Mouse (Mus musculus) MEL (cell line): ENCODE data around the gene Rbpj. TPM values are rescaled to one million over a fixed set of nuclear protein-coding genes. Genes with fewer than 3 reads are reported as not detected.

Experiments
- DNase-seq: peaks from one replicate; pipeline ENCODE4 v3.0.0; 2011; ENCODE audit warnings: low read depth, low spot score
- H3K27ac ChIP-seq: 2 replicates; pipeline ENCODE4 v1.5.1; 2012; ENCODE audit warnings: low read depth, mild to moderate bottlenecking, control low read depth, low read length, moderate library complexity; ENCODE audit not compliant: control insufficient read depth
- H3K27me3 ChIP-seq, 2 experiments: fragments of 150-350 bp in 1 of 2; sonication (generic) in 1 of 2; 2 replicates each; pipeline ENCODE4 v1.6.1; 2012; ENCODE audit warnings: low read length in 2 of 2, mild to moderate bottlenecking in 2 of 2, improper control_type of control experiment in 1 of 2, moderate library complexity in 1 of 2; ENCODE audit not compliant: insufficient read depth in 2 of 2, control insufficient read depth in 1 of 2
- H3K36me3 ChIP-seq, 2 experiments: 2 replicates each; pipeline ENCODE4 v1.6.1; 2012 to 2014; ENCODE audit warnings: low read length in 2 of 2, improper control_type of control experiment in 1 of 2, inconsistent platforms in 1 of 2, mild to moderate bottlenecking in 1 of 2; ENCODE audit not compliant: insufficient read depth in 2 of 2, control insufficient read depth in 1 of 2
- H3K4me1 ChIP-seq, 2 experiments: fragments of 150-350 bp in 1 of 2; sonication (generic) in 1 of 2; 2 replicates each; pipeline ENCODE4 v1.6.1; 2012; ENCODE audit warnings: low read length in 2 of 2, improper control_type of control experiment in 1 of 2, mild to moderate bottlenecking in 1 of 2; ENCODE audit not compliant: insufficient read depth in 2 of 2, control insufficient read depth in 1 of 2
- H3K4me3 ChIP-seq, 2 experiments: fragments of 150-350 bp in 1 of 2; sonication (generic) in 1 of 2; 2 replicates each; pipeline ENCODE4 v1.5.1; 2012; ENCODE audit warnings: low read depth in 2 of 2, low read length in 2 of 2, mild to moderate bottlenecking in 2 of 2, moderate library complexity in 2 of 2, control low read depth in 1 of 2, improper control_type of control experiment in 1 of 2; ENCODE audit not compliant: control insufficient read depth in 1 of 2, insufficient read depth in 1 of 2
- H3K79me2 ChIP-seq: 2 replicates; pipeline ENCODE4 v1.6.1; 2012; ENCODE audit warnings: mild to moderate bottlenecking, low read length, moderate library complexity; ENCODE audit not compliant: control insufficient read depth, poor library complexity, insufficient read depth
- H3K9ac ChIP-seq: 2 replicates; pipeline ENCODE4 v1.6.1; 2012; ENCODE audit warnings: low read depth, mild to moderate bottlenecking, control low read depth, low read length, moderate library complexity; ENCODE audit not compliant: control insufficient read depth, poor library complexity, severe bottlenecking
- H3K9me3 ChIP-seq: fragments of 150-350 bp; sonication (generic); replicated peaks from 2 replicates; pipeline ENCODE4 v1.6.1; 2012; ENCODE audit warnings: mild to moderate bottlenecking, low read length, improper control_type of control experiment, moderate library complexity; ENCODE audit not compliant: insufficient read depth
- CHD1 ChIP-seq: IDR thresholded peaks from 2 replicates; pipeline ENCODE4 v1.6.1; 2012; ENCODE audit warnings: low read depth, mild to moderate bottlenecking, inconsistent platforms, low read length, improper control_type of control experiment
- CTCF ChIP-seq, 3 experiments: IDR thresholded peaks in 2 of 3; conservative IDR thresholded peaks in 1 of 3; 2 replicates each; pipeline ENCODE4 v1.5.1; 2011 to 2012; ENCODE audit warnings: low read length in 3 of 3, low read depth in 2 of 3, mild to moderate bottlenecking in 2 of 3, improper control_type of control experiment in 1 of 3, inconsistent platforms in 1 of 3, mixed read lengths in 1 of 3, moderate library complexity in 1 of 3; ENCODE audit not compliant: control insufficient read depth in 1 of 3, insufficient read depth in 1 of 3, poor library complexity in 1 of 3, severe bottlenecking in 1 of 3
- ETS1 ChIP-seq: IDR thresholded peaks from 2 replicates; pipeline ENCODE4 v1.6.1; 2012; ENCODE audit warnings: low read depth, mild to moderate bottlenecking, inconsistent platforms, low read length, improper control_type of control experiment, moderate library complexity
- HCFC1 ChIP-seq: IDR thresholded peaks from 2 replicates; pipeline ENCODE4 v1.6.1; 2012; ENCODE audit warnings: low read depth, mild to moderate bottlenecking, inconsistent platforms, low read length, improper control_type of control experiment, moderate library complexity
- JUND ChIP-seq: IDR thresholded peaks from 2 replicates; pipeline ENCODE4 v1.6.1; 2011; ENCODE audit warnings: low read depth, mild to moderate bottlenecking, improper control_type of control experiment, low read length
- KAT2A ChIP-seq: conservative IDR thresholded peaks from 2 replicates; pipeline ENCODE4 v1.6.1; 2012; ENCODE audit warnings: low read depth, low read length, improper control_type of control experiment, inconsistent platforms
- MEF2A ChIP-seq: IDR thresholded peaks from 2 replicates; pipeline ENCODE4 v1.6.1; 2014; ENCODE audit warnings: low read depth, mild to moderate bottlenecking, inconsistent platforms, low read length, improper control_type of control experiment; ENCODE audit not compliant: poor library complexity, insufficient replicate concordance, severe bottlenecking; ENCODE audit errors: extremely low read depth
- MYC ChIP-seq: IDR thresholded peaks from 2 replicates; pipeline ENCODE4 v1.6.1; 2011; ENCODE audit warnings: low read depth, mild to moderate bottlenecking, low read length, improper control_type of control experiment, moderate library complexity
- POLR2AphosphoS2 ChIP-seq: IDR thresholded peaks from 2 replicates; pipeline ENCODE4 v1.6.1; 2011; ENCODE audit warnings: low read length, improper control_type of control experiment
- RCOR1 ChIP-seq: IDR thresholded peaks from 2 replicates; pipeline ENCODE4 v1.6.1; 2012; ENCODE audit warnings: low read depth, mild to moderate bottlenecking, inconsistent platforms, low read length, improper control_type of control experiment
- SIN3A ChIP-seq: IDR thresholded peaks from 2 replicates; pipeline ENCODE4 v1.6.1; 2012; ENCODE audit warnings: low read length, improper control_type of control experiment, inconsistent platforms
- TAL1 ChIP-seq: IDR thresholded peaks from 2 replicates; pipeline ENCODE4 v1.6.1; 2012; ENCODE audit warnings: mild to moderate bottlenecking, inconsistent platforms, low read length, moderate library complexity, mixed read lengths
- TBP ChIP-seq: IDR thresholded peaks from 2 replicates; pipeline ENCODE4 v1.8.0; 2011; ENCODE audit warnings: low read depth, low read length, improper control_type of control experiment
- TCF12 ChIP-seq: IDR thresholded peaks from 2 replicates; pipeline ENCODE4 v1.6.1; 2014; ENCODE audit warnings: low read depth, mild to moderate bottlenecking, inconsistent platforms, low read length, improper control_type of control experiment, moderate library complexity
- UBTF ChIP-seq: IDR thresholded peaks from 2 replicates; pipeline ENCODE4 v1.6.1; 2012; ENCODE audit warnings: low read depth, mild to moderate bottlenecking, inconsistent platforms, low read length, improper control_type of control experiment, moderate library complexity, borderline replicate concordance; ENCODE audit not compliant: insufficient read depth
- USF1 ChIP-seq: IDR thresholded peaks from 2 replicates; pipeline ENCODE4 v1.6.1; 2014; ENCODE audit warnings: low read depth, mild to moderate bottlenecking, inconsistent platforms, low read length, improper control_type of control experiment, moderate library complexity
- ZMIZ1 ChIP-seq: IDR thresholded peaks from 2 replicates; pipeline ENCODE4 v1.6.1; 2012; ENCODE audit warnings: low read depth, mild to moderate bottlenecking, inconsistent platforms, low read length, improper control_type of control experiment, moderate library complexity
- polyA plus RNA-seq, 2 experiments: library from polyadenylated mRNA; stranded (reverse) in 1 of 2; unstranded in 1 of 2; fragments of >175 nt in 1 of 2; fragments of >200 nt in 1 of 2; gene quantifications; 2 replicates each; pipeline versions ENCODE4 v1.2.1 to v1.2.4; 2012; ENCODE audit warnings: low replicate concordance in 2 of 2, low read depth in 1 of 2; ENCODE audit not compliant: insufficient read length in 2 of 2, insufficient read depth in 1 of 2, missing spikeins in 1 of 2
- total RNA-seq: library from RNA; depleted of rRNA; stranded (reverse); fragments of 300-350 nt; gene quantifications from 2 replicates; pipeline ENCODE4 v1.2.3, GENCODE M21; 2012

The Rbpj gene
- total and polyA plus RNA-seq, 3 experiments = 6.0 to 34.5 (median 19.1) TPM

DNA sequence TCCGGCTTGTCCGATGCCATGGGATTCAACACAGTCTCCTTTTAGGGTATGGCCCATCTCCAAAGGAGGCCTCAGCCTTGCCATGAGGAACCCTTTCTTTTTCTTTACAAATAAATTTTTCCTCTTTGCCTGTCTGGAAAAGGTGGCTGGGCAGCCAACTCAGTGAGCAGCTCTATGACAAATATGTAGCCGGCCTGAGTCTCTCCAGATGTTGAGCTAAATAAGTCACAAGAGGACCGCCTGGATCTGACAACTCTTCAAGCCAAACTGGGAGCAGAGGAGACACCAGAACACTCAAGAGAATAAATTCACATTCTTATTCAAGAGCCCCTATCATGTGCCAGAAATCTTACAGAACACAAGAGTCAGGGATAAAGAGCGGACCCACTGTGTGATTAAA is 10.5 kb upstream of the Rbpj start:
- H3K9ac ChIP-seq = no peak overlapping the region
- no peak for DNase-seq
- no peaks in the 10 kb centered on the region for H3K9me3 ChIP-seq
- no peak overlapping the region for H3K27ac ChIP-seq
- H3K4me3 ChIP-seq = no peak overlapping the region
- H3K4me1 ChIP-seq = no peaks in the 10 kb centered on the region
- no peaks in the 10 kb centered on the region for H3K36me3 ChIP-seq
- TF ChIP-seq ZMIZ1 (no peak), SIN3A (no peak), KAT2A (no peak), USF1 (no peak), CTCF (IDR thresholded peaks at IDR 0.05 in 2 of 3, conservative IDR thresholded peaks at IDR 0.05 in 1 of 3; ENCODE audit: control insufficient read depth in 1 of 3, insufficient read depth in 1 of 3, low read depth in 2 of 3, low read length in 3 of 3, poor library complexity in 1 of 3, severe bottlenecking in 1 of 3) (no peak), RCOR1 (no peak), TBP (no peak)
- TF ChIP-seq, all 39 proteins: peak for 0
- Histone ChIP-seq H3K79me2 (no peaks in the 10 kb centered on the region), H3K27me3 (no peaks in the 10 kb centered on the region)

DNA sequence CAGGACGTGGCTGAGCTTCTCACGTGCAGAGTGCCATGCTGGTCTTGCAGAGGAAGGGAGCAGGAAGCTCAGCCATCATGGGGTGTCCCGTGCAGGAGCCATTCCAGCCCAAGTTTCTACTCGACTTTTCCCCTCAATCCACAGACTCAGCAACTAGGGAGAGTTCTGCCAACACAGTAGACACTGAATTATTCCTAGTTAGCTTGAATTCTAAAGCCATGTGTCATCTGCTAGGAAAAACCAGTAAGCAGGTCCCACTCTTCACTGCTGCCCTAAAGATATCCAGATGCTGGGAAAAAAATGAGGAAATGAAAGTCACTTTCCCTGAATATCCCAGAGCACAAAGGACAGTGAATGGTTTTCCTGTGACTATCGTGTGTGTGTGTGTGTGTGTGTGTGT is 5.8 kb upstream of the Rbpj start:
- Histone ChIP-seq H3K79me2 (no peaks in the 10 kb centered on the region), H3K36me3 (no peaks in the 10 kb centered on the region), H3K27ac (no peak overlapping the region), H3K4me3 (no peak overlapping the region), H3K27me3 (no peaks in the 10 kb centered on the region), H3K9me3 (no peaks in the 10 kb centered on the region), H3K4me1 (no peaks in the 10 kb centered on the region), H3K9ac (no peak overlapping the region)
- no peak for DNase-seq
- TF ChIP-seq UBTF (no peak), MEF2A (no peak), ETS1 (no peak)

DNA sequence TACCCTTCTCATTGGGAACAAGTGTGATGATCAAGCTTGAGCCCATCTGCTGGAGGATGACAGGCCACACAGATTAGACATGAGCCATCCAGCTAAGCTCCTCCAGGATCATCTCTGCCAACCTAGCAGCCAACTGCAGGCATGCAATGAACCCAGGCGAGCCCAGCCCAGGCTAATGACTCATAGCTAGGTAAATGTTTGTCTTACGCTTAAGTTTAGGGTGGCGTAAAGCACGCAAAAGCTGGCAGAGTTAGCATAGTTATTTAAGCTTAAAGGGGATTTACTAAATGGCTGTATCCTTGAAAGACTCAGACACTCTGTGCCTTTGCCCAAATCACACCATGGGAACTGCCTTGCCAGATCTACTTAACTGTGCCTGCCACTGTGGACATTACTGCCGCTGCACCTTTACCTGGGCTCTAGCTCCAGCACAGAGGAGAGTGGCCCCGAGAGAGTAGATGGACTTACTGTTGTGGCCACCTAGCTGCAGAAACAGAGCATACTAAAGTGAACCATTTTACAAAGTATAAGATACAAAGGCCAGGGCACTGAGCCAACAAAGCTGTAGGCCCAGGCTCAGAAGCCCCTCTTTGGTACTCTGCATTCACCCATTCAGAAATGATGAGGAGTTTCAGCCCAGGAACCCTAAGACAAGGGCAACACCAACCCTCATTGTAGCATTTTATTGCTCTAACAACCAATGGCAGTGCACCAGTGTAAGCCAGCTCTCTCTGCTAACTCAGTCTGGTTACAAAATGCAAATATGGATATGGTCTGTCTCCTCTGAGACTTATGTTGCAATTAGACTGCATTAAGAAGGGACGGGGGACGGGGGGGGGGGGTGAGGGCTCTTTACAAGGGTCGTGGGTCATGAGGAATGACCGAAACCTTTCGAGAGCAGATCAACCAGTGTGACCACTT is 2.6 kb upstream of the Rbpj start:
- Histone ChIP-seq H3K36me3 (no peaks in the 10 kb centered on the region), H3K9me3 (no peaks in the 10 kb centered on the region), H3K79me2 (no peaks in the 10 kb centered on the region), H3K27me3 (no peaks in the 10 kb centered on the region), H3K4me3 (no peak overlapping the region), H3K9ac (no peak overlapping the region), H3K4me1 (no peaks in the 10 kb centered on the region), H3K27ac (no peak overlapping the region)
- TF ChIP-seq POLR2AphosphoS2 (no peak), TCF12 (no peak), TAL1 (no peak), ZMIZ1 (no peak), MYC (no peak), KAT2A (no peak), HCFC1 (no peak), MEF2A (no peak), CHD1 (no peak), JUND (no peak)
- DNase-seq = no peak
